Mouse (Mus musculus) forebrain, embryonic 14.5 days (tissue): ENCODE measurements around the gene Tram2. TPM values are rescaled to one million over a fixed set of nuclear protein-coding genes. Genes with fewer than 3 reads are reported as not detected.

Experiments
- ATAC-seq: fragments of 200-750 bp; cut with Nextera tagmentation; 2 replicates; pipeline ENCODE4 v1.8.0; 2017; ENCODE audit warnings: mild to moderate bottlenecking, moderate library complexity
- DNase-seq: peaks from one replicate; pipeline ENCODE4 v3.0.0-alpha.2; 2015; ENCODE audit warnings: low spot score
- H3K27ac ChIP-seq: fragments of 300-500 bp; sonication (generic); 2 replicates; pipeline ENCODE4 v1.5.1; 2014; ENCODE audit warnings: low read depth, mild to moderate bottlenecking, control low read depth, low read length, moderate library complexity
- H3K27me3 ChIP-seq: fragments of 300-500 bp; sonication (generic); replicated peaks from 2 replicates; pipeline ENCODE4 v1.6.1; 2014; ENCODE audit warnings: low read length, control low read depth, mixed read lengths; ENCODE audit not compliant: control insufficient read depth, insufficient read depth
- H3K36me3 ChIP-seq: fragments of 300-500 bp; sonication (generic); 2 replicates; pipeline ENCODE4 v1.6.1; 2014; ENCODE audit warnings: low read length, control low read depth; ENCODE audit not compliant: control insufficient read depth, insufficient read depth
- H3K4me1 ChIP-seq: fragments of 300-500 bp; sonication (generic); 2 replicates; pipeline ENCODE4 v1.6.1; 2014; ENCODE audit warnings: antibody characterized with exemption, low read length, control low read depth; ENCODE audit not compliant: control insufficient read depth, insufficient read depth
- H3K4me2 ChIP-seq: fragments of 300-500 bp; sonication (generic); 2 replicates; pipeline ENCODE4 v1.6.1; 2014; ENCODE audit warnings: mild to moderate bottlenecking, control low read depth, low read length
- H3K4me3 ChIP-seq: fragments of 300-500 bp; sonication (generic); 2 replicates; pipeline ENCODE4 v1.5.1; 2014; ENCODE audit warnings: low read depth, low read length, control low read depth
- H3K9ac ChIP-seq: fragments of 300-500 bp; sonication (generic); 2 replicates; pipeline ENCODE4 v1.6.1; 2014; ENCODE audit warnings: mild to moderate bottlenecking, low read length, control low read depth, moderate library complexity
- H3K9me3 ChIP-seq: fragments of 300-500 bp; sonication (generic); replicated peaks from 2 replicates; pipeline ENCODE4 v1.6.1; 2016; ENCODE audit warnings: low read length, control low read depth, mixed read lengths; ENCODE audit not compliant: control insufficient read depth
- WGBS: fragments of 180-500 bp; shearing (Covaris S2); extraction: QIAGEN DNeasy Blood & Tissue Kit; methylation state at CpG from one replicate; pipeline ENCODE4 v1.1.7; 2014; 5-methylcytosine and 5-hydroxymethylcytosine counted together
- polyA plus RNA-seq: library from polyadenylated mRNA; unstranded; fragments of >200 nt; fragmentation: Nextera tagmentation; extraction: Ambion mirVana; gene quantifications from 2 replicates; pipeline ENCODE4 v1.2.1, GENCODE M21; 2014

Tram2 gene
- polyA plus RNA-seq, 1 experiment from 2014 or later = 2.3 TPM

GRCm38 (mm10) chr1:21052132-21052545 is 26.9 kb downstream of the Tram2 start:
- H3K4me3 ChIP-seq = no peak overlapping the region
- H3K9ac ChIP-seq = no peak overlapping the region
- H3K9me3 ChIP-seq = no peaks in the 10 kb centered on the region
- no peak overlapping the region for H3K4me2 ChIP-seq
- no peaks in the 10 kb centered on the region for H3K36me3 ChIP-seq
- 42% methylated on average over 5 of the region's 5 CpGs for WGBS
- H3K27me3 ChIP-seq = no peaks in the 10 kb centered on the region
- ATAC-seq (peak; percentile 63), DNase-seq (peak; percentile 17)
- H3K4me1 ChIP-seq = peaks cover 15% of the 10 kb centered on the region
- no peak overlapping the region for H3K27ac ChIP-seq

DNA sequence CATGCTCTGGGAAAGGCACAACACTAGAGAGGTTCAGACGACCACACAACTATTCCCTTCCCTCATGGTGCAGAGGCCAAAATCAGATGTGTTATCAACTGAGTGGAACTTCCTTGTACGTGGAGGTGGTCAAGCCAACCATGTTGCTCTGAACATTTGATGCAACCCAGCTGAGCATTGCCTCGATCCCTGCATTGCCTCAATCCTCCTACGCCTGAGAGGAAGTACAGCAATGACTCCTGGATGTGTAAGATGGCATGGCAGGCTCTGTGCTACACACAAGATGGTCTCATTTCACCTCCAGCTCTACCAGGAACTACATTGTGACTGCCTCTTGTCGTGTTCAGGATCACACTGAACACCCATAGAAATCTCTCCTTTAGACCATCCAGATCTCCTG is 30.0 kb downstream of the Tram2 start:
- Histone ChIP-seq H3K4me3 (no peak overlapping the region), H3K9me3 (no peaks in the 10 kb centered on the region), H3K27me3 (no peaks in the 10 kb centered on the region), H3K36me3 (no peaks in the 10 kb centered on the region), H3K4me1 (peaks cover 15% of the 10 kb centered on the region), H3K9ac (no peak overlapping the region), H3K27ac (no peak overlapping the region), H3K4me2 (no peak overlapping the region)
- ATAC-seq (no peak), DNase-seq (no peak)
- 93% methylated on average over 5 of the region's 5 CpGs for WGBS

GRCm38 (mm10) chr1:21048402-21048801 is 30.6 kb downstream of the Tram2 start:
- no peaks in the 10 kb centered on the region for H3K36me3 ChIP-seq
- no peak overlapping the region for H3K9ac ChIP-seq
- no peak overlapping the region for H3K4me2 ChIP-seq
- H3K4me3 ChIP-seq = no peak overlapping the region
- no peaks in the 10 kb centered on the region for H3K9me3 ChIP-seq
- 88% methylated on average over 8 of the region's 8 CpGs for WGBS
- no peaks in the 10 kb centered on the region for H3K27me3 ChIP-seq
- DNase-seq (no peak), ATAC-seq (no peak)
- peaks cover 15% of the 10 kb centered on the region for H3K4me1 ChIP-seq
- H3K27ac ChIP-seq = no peak overlapping the region

GRCm38 (mm10) chr1:21042461-21042860 is 36.6 kb downstream of the Tram2 start:
- no peaks in the 10 kb centered on the region for H3K36me3 ChIP-seq
- H3K27me3 ChIP-seq = no peaks in the 10 kb centered on the region
- H3K9ac ChIP-seq = no peak overlapping the region
- H3K4me2 ChIP-seq = no peak overlapping the region
- WGBS = 93% methylated on average over 7 of the region's 7 CpGs
- no peaks in the 10 kb centered on the region for H3K4me1 ChIP-seq
- ATAC-seq (no peak), DNase-seq (no peak)
- H3K27ac ChIP-seq = no peak overlapping the region
- no peak overlapping the region for H3K4me3 ChIP-seq
- H3K9me3 ChIP-seq = no peaks in the 10 kb centered on the region

- ATAC-seq (no peak), DNase-seq (no peak)
- no peak overlapping the region for H3K27ac ChIP-seq
- H3K36me3 ChIP-seq = no peaks in the 10 kb centered on the region
- H3K4me3 ChIP-seq = no peak overlapping the region
- no peaks in the 10 kb centered on the region for H3K4me1 ChIP-seq
- H3K4me2 ChIP-seq = no peak overlapping the region
- 91% methylated on average over 7 of the region's 7 CpGs for WGBS
- H3K9ac ChIP-seq = no peak overlapping the region
- no peaks in the 10 kb centered on the region for H3K9me3 ChIP-seq
- no peaks in the 10 kb centered on the region for H3K27me3 ChIP-seq
These were observed 38.3 kb downstream of the Tram2 start for GRCm38 (mm10) chr1:21040610-21041326.

DNA sequence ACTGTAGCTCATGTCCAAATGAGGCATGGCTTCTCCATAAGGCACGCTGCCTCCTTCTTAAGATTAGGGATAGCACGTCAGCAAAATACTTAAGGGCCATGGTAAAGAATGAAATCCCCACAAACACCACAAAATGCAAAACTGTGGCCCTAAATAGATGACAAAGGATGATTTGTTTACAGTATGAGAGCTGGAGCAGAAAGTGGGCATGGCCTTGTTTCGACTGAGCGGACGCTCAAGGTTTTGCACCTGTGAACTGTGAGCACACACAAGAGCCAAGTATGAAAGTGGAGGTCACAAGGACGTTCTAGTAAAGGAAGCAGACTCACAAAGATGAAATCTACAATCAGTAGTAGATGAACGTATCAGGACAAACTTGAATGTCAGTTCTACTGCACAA is 38.9 kb downstream of the Tram2 start:
- Histone ChIP-seq H3K27me3 (no peaks in the 10 kb centered on the region), H3K27ac (no peak overlapping the region), H3K9me3 (no peaks in the 10 kb centered on the region), H3K4me2 (no peak overlapping the region), H3K4me3 (no peak overlapping the region), H3K36me3 (no peaks in the 10 kb centered on the region), H3K4me1 (no peaks in the 10 kb centered on the region), H3K9ac (no peak overlapping the region)
- ATAC-seq (no peak), DNase-seq (no peak)
- WGBS = 91% methylated on average over 7 of the region's 7 CpGs

- H3K36me3 ChIP-seq = no peaks in the 10 kb centered on the region
- 90% methylated on average over 3 of the region's 3 CpGs for WGBS
- H3K4me2 ChIP-seq = no peak overlapping the region
- no peaks in the 10 kb centered on the region for H3K27me3 ChIP-seq
- H3K9me3 ChIP-seq = no peaks in the 10 kb centered on the region
- ATAC-seq (no peak), DNase-seq (no peak)
- H3K4me1 ChIP-seq = no peaks in the 10 kb centered on the region
- no peak overlapping the region for H3K4me3 ChIP-seq
- no peak overlapping the region for H3K9ac ChIP-seq
- H3K27ac ChIP-seq = no peak overlapping the region
These were observed 39.5 kb downstream of the Tram2 start for GRCm38 (mm10) chr1:21039564-21039963.

GRCm38 (mm10) chr1:21037881-21038601 is 41.0 kb downstream of the Tram2 start:
- no peaks in the 10 kb centered on the region for H3K36me3 ChIP-seq
- H3K9ac ChIP-seq = no peak overlapping the region
- no peaks in the 10 kb centered on the region for H3K9me3 ChIP-seq
- no peaks in the 10 kb centered on the region for H3K4me1 ChIP-seq
- no peak for ATAC-seq
- no peak overlapping the region for H3K27ac ChIP-seq
- DNase-seq = no peak
- WGBS = 88% methylated on average over 6 of the region's 6 CpGs
- H3K4me2 ChIP-seq = no peak overlapping the region
- H3K27me3 ChIP-seq = no peaks in the 10 kb centered on the region
- H3K4me3 ChIP-seq = no peak overlapping the region

DNA sequence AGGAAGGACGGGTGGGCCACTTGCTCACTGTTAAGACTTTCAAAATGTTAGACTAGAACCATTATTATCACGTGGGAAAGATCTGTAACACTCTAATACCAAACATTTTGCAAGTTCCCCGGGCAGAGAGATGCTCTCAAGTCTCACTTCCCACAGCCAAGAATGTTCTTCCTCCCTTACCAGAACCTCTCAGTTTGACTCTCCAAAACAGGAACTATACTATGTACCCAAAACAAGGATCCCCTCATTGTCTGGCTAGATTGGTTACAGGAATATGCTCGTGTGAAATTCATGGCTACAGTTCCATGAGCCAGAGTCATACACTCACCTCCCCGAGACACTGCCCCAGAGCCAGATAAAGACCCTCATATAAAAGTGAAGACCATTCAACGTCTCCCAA is 43.2 kb downstream of the Tram2 start:
- ATAC-seq (no peak), DNase-seq (no peak)
- Histone ChIP-seq H3K4me2 (no peak overlapping the region), H3K4me3 (no peak overlapping the region), H3K27ac (no peak overlapping the region), H3K9me3 (no peaks in the 10 kb centered on the region), H3K9ac (no peak overlapping the region), H3K27me3 (no peaks in the 10 kb centered on the region), H3K36me3 (no peaks in the 10 kb centered on the region), H3K4me1 (no peaks in the 10 kb centered on the region)
- 87% methylated on average over 6 of the region's 6 CpGs for WGBS
